Mouse (Mus musculus) thymus, adult 2 months (tissue): Measurements from ENCODE around the gene Olah. TPM values are rescaled to one million over a fixed set of nuclear protein-coding genes. Genes with fewer than 3 reads are reported as not detected.

ENCODE experiments used
- DNase-seq: peaks from one replicate; pipeline ENCODE4 v3.0.0; 2021
- H3K27ac ChIP-seq: fragments of 200-500 bp; 2 replicates; pipeline ENCODE4 v1.5.1; 2012; ENCODE audit warnings: low read length, control low read depth; ENCODE audit not compliant: control insufficient read depth, insufficient read depth
- H3K27me3 ChIP-seq: fragments of 200-500 bp; 2 replicates; pipeline ENCODE4 v1.6.1; 2012; ENCODE audit warnings: mild to moderate bottlenecking, low read length, moderate library complexity, mixed read lengths; ENCODE audit not compliant: control insufficient read depth, insufficient read depth
- H3K36me3 ChIP-seq: fragments of 200-500 bp; 2 replicates; pipeline ENCODE4 v1.6.1; 2012; ENCODE audit warnings: mild to moderate bottlenecking, low read length, moderate library complexity; ENCODE audit not compliant: control insufficient read depth, insufficient read depth
- H3K4me1 ChIP-seq: fragments of 200-500 bp; replicated peaks from 2 replicates; pipeline ENCODE4 v1.6.1; 2012; ENCODE audit warnings: low read length; ENCODE audit not compliant: control insufficient read depth, insufficient read depth
- H3K4me3 ChIP-seq: fragments of 200-500 bp; 2 replicates; pipeline ENCODE4 v1.5.1; 2012; ENCODE audit warnings: mild to moderate bottlenecking, low read length, control low read depth, moderate library complexity; ENCODE audit not compliant: control insufficient read depth, insufficient read depth
- CTCF ChIP-seq: fragments of 200-500 bp; IDR thresholded peaks from 2 replicates; pipeline ENCODE4 v1.5.1; 2012; ENCODE audit warnings: mild to moderate bottlenecking, control low read depth, low read length, moderate library complexity, borderline replicate concordance; ENCODE audit not compliant: control insufficient read depth, poor library complexity, insufficient read depth; ENCODE audit errors: extremely low read depth
- POLR2A ChIP-seq: fragments of 200-500 bp; IDR thresholded peaks from 2 replicates; pipeline ENCODE4 v1.6.1; 2012; ENCODE audit warnings: mild to moderate bottlenecking, low read length, control low read depth, moderate library complexity; ENCODE audit not compliant: control insufficient read depth, poor library complexity, insufficient read depth; ENCODE audit errors: extremely low read depth
- WGBS: fragments of 180-500 bp; shearing (Covaris S2); methylation state at CpG from one replicate; pipeline ENCODE4 v1.1.7; 2018; 5-methylcytosine and 5-hydroxymethylcytosine counted together
- polyA plus RNA-seq: library from polyadenylated mRNA; depleted of rRNA; stranded (reverse); fragments of >200 nt; gene quantifications from 2 replicates; pipeline ENCODE4 v1.2.3, GENCODE M21; 2012

Olah gene
- polyA plus RNA-seq, 1 experiment: not detected

DNA sequence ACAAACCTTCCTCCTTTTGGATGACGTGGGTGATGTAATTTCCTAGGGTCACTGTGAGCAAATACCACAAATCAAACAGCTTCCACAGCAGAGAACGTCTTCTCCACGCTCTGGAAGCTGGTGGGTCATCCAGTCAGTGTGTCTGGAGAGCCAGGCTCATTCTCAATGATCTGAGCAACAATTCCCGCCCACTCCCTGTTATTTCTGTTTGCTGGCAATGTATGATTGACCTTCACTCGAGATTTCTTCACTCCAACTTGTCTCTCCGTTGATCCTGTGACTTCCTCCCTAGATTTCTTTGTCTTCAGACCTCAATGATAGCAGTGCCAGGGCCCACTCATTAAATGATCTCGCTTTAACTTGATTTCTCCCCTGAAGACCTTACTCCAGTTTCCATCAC lies 10.7 kb upstream of the Olah start:
- H3K4me1 ChIP-seq: no peaks in the 10 kb centered on the region
- TF ChIP-seq POLR2A (no peak), CTCF (no peak)
- H3K4me3 ChIP-seq: no peak overlapping the region
- H3K27ac ChIP-seq: no peak overlapping the region
- WGBS: 81% methylated on average over 7 of the region's 7 CpGs
- no peaks in the 10 kb centered on the region for H3K36me3 ChIP-seq
- no peaks in the 10 kb centered on the region for H3K27me3 ChIP-seq
- no peak for DNase-seq

GRCm38 (mm10) chr2:3405981-3406380 lies 9.0 kb upstream of the Olah start:
- Histone ChIP-seq H3K27ac (no peak overlapping the region), H3K27me3 (no peaks in the 10 kb centered on the region), H3K4me3 (no peak overlapping the region), H3K4me1 (no peaks in the 10 kb centered on the region), H3K36me3 (no peaks in the 10 kb centered on the region)
- DNase-seq: no peak
- WGBS: 93% methylated on average over 4 of the region's 4 CpGs
- TF ChIP-seq POLR2A (no peak), CTCF (no peak)

DNA sequence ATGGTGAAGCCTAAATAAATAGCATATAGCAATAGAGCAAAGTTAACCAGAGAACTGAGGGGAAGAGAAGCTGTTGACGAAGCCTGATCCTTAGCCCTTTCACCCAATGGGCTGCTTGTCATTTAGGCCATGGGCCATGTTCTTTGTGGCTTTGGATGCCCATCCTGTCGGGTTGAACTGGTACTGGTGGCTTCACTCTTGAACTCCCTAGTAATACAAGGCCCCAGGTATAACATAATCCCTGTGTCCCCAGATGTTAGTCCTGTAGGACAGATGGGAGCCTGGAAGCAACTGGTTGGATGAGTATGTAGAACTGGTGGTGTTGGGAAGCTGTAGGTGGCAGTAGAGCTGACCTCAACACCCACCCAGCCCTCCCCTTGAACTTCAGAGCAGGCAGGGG lies 5.1 kb downstream of the Olah start:
- TF ChIP-seq POLR2A: no peak
- TF ChIP-seq CTCF: no peak
- no peak for DNase-seq
- H3K4me1 ChIP-seq: no peaks in the 10 kb centered on the region
- 85% methylated on average over 2 of the region's 2 CpGs for WGBS
- H3K27ac ChIP-seq: no peak overlapping the region
- H3K36me3 ChIP-seq: no peaks in the 10 kb centered on the region
- H3K4me3 ChIP-seq: no peak overlapping the region
- H3K27me3 ChIP-seq: no peaks in the 10 kb centered on the region

DNA sequence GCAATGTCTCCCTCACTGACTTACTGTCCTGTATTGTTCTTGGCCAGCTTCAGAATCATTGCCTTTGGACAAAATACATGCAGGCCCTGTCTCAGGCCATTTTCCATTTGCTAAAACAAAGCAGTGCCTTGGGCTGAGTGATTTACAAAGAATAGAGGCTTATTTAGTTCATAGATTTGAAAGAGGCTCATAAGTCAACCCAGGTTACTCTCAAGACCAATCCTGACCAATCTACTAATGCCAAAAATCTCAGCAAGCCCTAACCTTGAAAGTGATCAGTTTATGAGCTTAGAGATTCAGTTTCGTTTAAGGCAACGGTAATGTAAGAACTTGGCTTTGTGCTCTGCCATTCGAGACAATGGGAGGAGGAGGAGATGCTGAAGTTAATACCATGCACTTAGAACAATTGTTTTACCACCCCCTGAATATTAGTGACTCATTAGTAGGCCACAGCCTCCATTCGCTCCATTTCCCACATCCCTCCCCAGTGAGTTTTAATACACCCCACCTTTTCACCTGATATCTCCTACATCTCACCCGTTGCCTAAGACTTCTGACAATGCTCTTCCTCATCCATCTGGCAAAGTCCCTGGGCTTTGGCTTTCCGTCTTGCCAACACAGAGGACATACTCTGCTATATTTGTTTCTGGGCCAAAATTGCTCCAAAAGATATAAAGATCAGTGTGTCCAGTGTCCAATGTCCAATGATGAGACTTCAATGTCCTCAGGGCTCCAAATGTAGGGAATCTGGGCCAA lies 9.7 kb downstream of the Olah start:
- WGBS: 91% methylated on average over 6 of the region's 6 CpGs
- TF ChIP-seq CTCF (no peak), POLR2A (no peak)

DNA sequence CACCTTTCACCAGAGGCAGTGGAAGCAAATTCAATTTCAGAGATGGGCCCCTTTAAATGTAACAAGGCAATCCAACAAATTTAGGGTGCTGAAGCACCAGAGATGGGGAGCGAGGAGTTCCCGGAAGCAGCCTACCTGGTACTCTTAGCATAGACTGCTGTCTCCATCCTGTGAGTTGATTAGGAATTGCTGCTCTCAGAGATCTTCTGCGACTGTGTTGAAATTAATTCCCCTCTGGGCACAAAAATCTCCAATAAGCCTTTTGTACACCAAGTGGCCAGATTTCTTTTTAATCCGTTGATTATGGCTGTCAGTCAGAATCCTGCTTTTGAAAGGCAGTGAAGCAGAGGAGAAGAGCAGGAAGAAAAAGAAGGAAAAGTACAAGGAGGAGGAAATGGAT lies 31.9 kb downstream of the Olah start:
- 82% methylated on average over 4 of the region's 4 CpGs for WGBS
- no peak for DNase-seq
- TF ChIP-seq CTCF (no peak), POLR2A (no peak)
- no peaks in the 10 kb centered on the region for H3K27me3 ChIP-seq
- no peaks in the 10 kb centered on the region for H3K36me3 ChIP-seq
- H3K4me3 ChIP-seq: no peak overlapping the region
- H3K4me1 ChIP-seq: no peaks in the 10 kb centered on the region
- no peak overlapping the region for H3K27ac ChIP-seq

More for the DNA sequence above, 9.7 kb downstream of the Olah start:
- H3K4me1 ChIP-seq: no peaks in the 10 kb centered on the region
- H3K36me3 ChIP-seq: no peaks in the 10 kb centered on the region
- no peaks in the 10 kb centered on the region for H3K27me3 ChIP-seq
- no peak overlapping the region for H3K27ac ChIP-seq
- DNase-seq: no peak
- H3K4me3 ChIP-seq: no peak overlapping the region

- Histone ChIP-seq H3K4me3 (no peak overlapping the region), H3K36me3 (no peaks in the 10 kb centered on the region), H3K27ac (no peak overlapping the region), H3K4me1 (no peaks in the 10 kb centered on the region), H3K27me3 (no peaks in the 10 kb centered on the region)
- 88% methylated on average over 3 of the region's 3 CpGs for WGBS
- no peak for DNase-seq
- TF ChIP-seq CTCF (no peak), POLR2A (no peak)
These were observed 35.9 kb downstream of the Olah start for GRCm38 (mm10) chr2:3361067-3361466.
